Mouse (Mus musculus) E14TG2a.4 (cell line): Measurements from ENCODE around the gene Flt1.

Experiments used
- CTCF ChIP-seq: conservative IDR thresholded peaks from 2 replicates; pipeline ENCODE4 v1.5.1; 2014; ENCODE audit warnings: low read length
- POU5F1 ChIP-seq: IDR thresholded peaks from 2 replicates; pipeline ENCODE4 v1.6.1; 2014; ENCODE audit warnings: low read length, borderline replicate concordance

- TF ChIP-seq CTCF: peak; percentile 84
- no peak for TF ChIP-seq POU5F1
Measured at GRCm38 (mm10) chr5:147579148-147579547, 146.7 kb downstream of the Flt1 start.
